Mouse (Mus musculus): ENCODE results near the gene Lamp1. TPM values are rescaled to one million over a fixed set of nuclear protein-coding genes. Genes with fewer than 3 reads are reported as not detected.

Lamp1 gene
- polyA plus RNA-seq, 1 experiment, result 604 TPM

GRCm38 (mm10) chr8:13139641-13140182 is 19.2 kb upstream of the Lamp1 start:
- no peak overlapping the region for H3K4me3 ChIP-seq (ENCODE audit: insufficient read depth, low read length)
- TF ChIP-seq POLR2A (IDR thresholded peaks at IDR 0.05; ENCODE audit: low read depth, low read length) (no peak), CTCF (IDR thresholded peaks at IDR 0.05; ENCODE audit: borderline replicate concordance, insufficient read depth, low read length) (no peak)
- H3K4me1 ChIP-seq (ENCODE audit: control insufficient read depth, insufficient read depth, low read length), result no peaks in the 10 kb centered on the region
- H3K27ac ChIP-seq (ENCODE audit: insufficient read depth, low read length), result no peak overlapping the region

GRCm38 (mm10) chr8:13141681-13142080 is 17.3 kb upstream of the Lamp1 start:
- TF ChIP-seq POLR2A (IDR thresholded peaks at IDR 0.05; ENCODE audit: low read depth, low read length), result no peak
- TF ChIP-seq CTCF (IDR thresholded peaks at IDR 0.05; ENCODE audit: borderline replicate concordance, insufficient read depth, low read length), result no peak
- H3K27ac ChIP-seq (ENCODE audit: insufficient read depth, low read length), result no peak overlapping the region
- no peaks in the 10 kb centered on the region for H3K4me1 ChIP-seq (ENCODE audit: control insufficient read depth, insufficient read depth, low read length)
- no peak overlapping the region for H3K4me3 ChIP-seq (ENCODE audit: insufficient read depth, low read length)

- TF ChIP-seq CTCF (IDR thresholded peaks at IDR 0.05; ENCODE audit: borderline replicate concordance, insufficient read depth, low read length) (no peak), POLR2A (IDR thresholded peaks at IDR 0.05; ENCODE audit: low read depth, low read length) (no peak)
- H3K4me1 ChIP-seq (ENCODE audit: control insufficient read depth, insufficient read depth, low read length), result no peaks in the 10 kb centered on the region
- no peak overlapping the region for H3K27ac ChIP-seq (ENCODE audit: insufficient read depth, low read length)
- H3K4me3 ChIP-seq (ENCODE audit: insufficient read depth, low read length), result no peak overlapping the region
Observed at GRCm38 (mm10) chr8:13148476-13148875, 10.5 kb upstream of the Lamp1 start.

- Histone ChIP-seq H3K4me3 (ENCODE audit: insufficient read depth, low read length) (no peak overlapping the region), H3K27ac (ENCODE audit: insufficient read depth, low read length) (no peak overlapping the region), H3K4me1 (ENCODE audit: control insufficient read depth, insufficient read depth, low read length) (no peaks in the 10 kb centered on the region)
- TF ChIP-seq CTCF (IDR thresholded peaks at IDR 0.05; ENCODE audit: borderline replicate concordance, insufficient read depth, low read length), result no peak
- TF ChIP-seq POLR2A (IDR thresholded peaks at IDR 0.05; ENCODE audit: low read depth, low read length), result no peak
Observed at GRCm38 (mm10) chr8:13149287-13149686, 9.7 kb upstream of the Lamp1 start.

- H3K27ac ChIP-seq (ENCODE audit: insufficient read depth, low read length), result no peak overlapping the region
- no peaks in the 10 kb centered on the region for H3K4me1 ChIP-seq (ENCODE audit: control insufficient read depth, insufficient read depth, low read length)
- H3K4me3 ChIP-seq (ENCODE audit: insufficient read depth, low read length), result no peak overlapping the region
- TF ChIP-seq CTCF (IDR thresholded peaks at IDR 0.05; ENCODE audit: borderline replicate concordance, insufficient read depth, low read length), result no peak
- no peak for TF ChIP-seq POLR2A (IDR thresholded peaks at IDR 0.05; ENCODE audit: low read depth, low read length)
Observed at GRCm38 (mm10) chr8:13149866-13150265, 9.1 kb upstream of the Lamp1 start.

GRCm38 (mm10) chr8:13150929-13151328 is 8.0 kb upstream of the Lamp1 start:
- H3K4me1 ChIP-seq (ENCODE audit: control insufficient read depth, insufficient read depth, low read length), result no peaks in the 10 kb centered on the region
- no peak overlapping the region for H3K27ac ChIP-seq (ENCODE audit: insufficient read depth, low read length)
- H3K4me3 ChIP-seq (ENCODE audit: insufficient read depth, low read length), result no peak overlapping the region
- TF ChIP-seq POLR2A (IDR thresholded peaks at IDR 0.05; ENCODE audit: low read depth, low read length), result no peak
- TF ChIP-seq CTCF (IDR thresholded peaks at IDR 0.05; ENCODE audit: borderline replicate concordance, insufficient read depth, low read length), result no peak

- no peak overlapping the region for H3K4me3 ChIP-seq (ENCODE audit: insufficient read depth, low read length)
- TF ChIP-seq POLR2A (IDR thresholded peaks at IDR 0.05; ENCODE audit: low read depth, low read length) (no peak), CTCF (IDR thresholded peaks at IDR 0.05; ENCODE audit: borderline replicate concordance, insufficient read depth, low read length) (no peak)
- no peaks in the 10 kb centered on the region; the same call in 1 of the 2 replicates for H3K4me1 ChIP-seq (ENCODE audit: control insufficient read depth, insufficient read depth, low read length)
- H3K27ac ChIP-seq (ENCODE audit: insufficient read depth, low read length), result no peak overlapping the region
Observed at GRCm38 (mm10) chr8:13154099-13154498, 4.9 kb upstream of the Lamp1 start.

- no peak overlapping the region for H3K27ac ChIP-seq (ENCODE audit: insufficient read depth, low read length)
- H3K4me3 ChIP-seq (ENCODE audit: insufficient read depth, low read length), result no peak overlapping the region
- TF ChIP-seq CTCF (IDR thresholded peaks at IDR 0.05; ENCODE audit: borderline replicate concordance, insufficient read depth, low read length), result no peak
- no peak for TF ChIP-seq POLR2A (IDR thresholded peaks at IDR 0.05; ENCODE audit: low read depth, low read length)
Observed at GRCm38 (mm10) chr8:13155358-13155757, 3.6 kb upstream of the Lamp1 start.

GRCm38 (mm10) chr8:13156327-13157097 is 2.4 kb upstream of the Lamp1 start:
- TF ChIP-seq CTCF (IDR thresholded peaks at IDR 0.05; ENCODE audit: borderline replicate concordance, insufficient read depth, low read length) (no peak), POLR2A (IDR thresholded peaks at IDR 0.05; ENCODE audit: low read depth, low read length) (no peak)
- no peak overlapping the region for H3K27ac ChIP-seq (ENCODE audit: insufficient read depth, low read length)
- H3K4me1 ChIP-seq (ENCODE audit: control insufficient read depth, insufficient read depth, low read length), result no peaks in the 10 kb centered on the region; the same call in 1 of the 2 replicates
- H3K4me3 ChIP-seq (ENCODE audit: insufficient read depth, low read length), result no peak overlapping the region

More at GRCm38 (mm10) chr8:13155358-13155757, 3.6 kb upstream of the Lamp1 start:
- H3K4me1 ChIP-seq (ENCODE audit: control insufficient read depth, insufficient read depth, low read length), result no peaks in the 10 kb centered on the region; the same call in 1 of the 2 replicates

GRCm38 (mm10) chr8:13159377-13159881 is 468 bp downstream of the Lamp1 start:
- TF ChIP-seq POLR2A (IDR thresholded peaks at IDR 0.05; ENCODE audit: low read depth, low read length), result no peak
- no peak for TF ChIP-seq CTCF (IDR thresholded peaks at IDR 0.05; ENCODE audit: borderline replicate concordance, insufficient read depth, low read length)
- peaks cover 8% of the 10 kb centered on the region; the same call in 1 of the 2 replicates for H3K4me1 ChIP-seq (ENCODE audit: control insufficient read depth, insufficient read depth, low read length)
- peak overlapping the region; percentile 10; the same call in 1 of the 2 replicates for H3K27ac ChIP-seq (ENCODE audit: insufficient read depth, low read length)
- H3K4me3 ChIP-seq (ENCODE audit: insufficient read depth, low read length), result peak overlapping the region; percentile 99
